Mouse (Mus musculus): ENCODE data around the gene Rybp.

GRCm38 (mm10) chr6:100311167-100311566 is 23.9 kb upstream of the Rybp start:
- TF ChIP-seq CTCF (IDR thresholded peaks at IDR 0.05; ENCODE audit: low read depth) = no peak
- TF ChIP-seq EP300 (optimal IDR thresholded peaks at IDR 0.05) = no peak
